ENCODE assay signal across 8 mouse cellular contexts in genomic region chr7:143706697-143707438, GRCm38 (mm10). TPM values are rescaled to one million over a fixed set of nuclear protein-coding genes. Genes with fewer than 3 reads are reported as not detected.
DNase-seq lines count a peak whose midpoint lies in the region; ATAC-seq lines count a peak whose summit lies in the region.

No protein-coding gene starts in this region.

- intact Hi-C loops in gastrocnemius, postnatal 36 days (cut with DNase I): loop anchor here (1.0 kb wide), 1 partner anchor 41 kb away; no protein-coding TSS in a partner anchor
- intact Hi-C loops in left cerebral cortex, postnatal 14 days (cut with DNase I): loop anchor here (2.0 to 5.0 kb wide), 2 partner anchors 42 to 55 kb away; no protein-coding TSS in a partner anchor

- DNase-seq in adrenal gland, adult 2 months: peak; percentile 90
- peak; percentile 95 for DNase-seq in embryo, embryonic 11 days
- peak; percentile 90 for DNase-seq in gastrocnemius, postnatal 36 days
- DNase-seq in left cerebral cortex, postnatal 14 days (ENCODE audit: low spot score in 2 of 2): peak; percentile 95 to 97
- peak; percentile 94 for DNase-seq in skeletal muscle tissue, adult 2 months (ENCODE audit: low read depth, low spot score)

- H3K27me3 ChIP-seq in intestine, embryonic 15.5 days (replicated peaks): no peaks in the 10 kb centered on the region
- no peaks in the 10 kb centered on the region for H3K27me3 ChIP-seq in midbrain, embryonic 12.5 days

- no peak overlapping the region for H3K9ac ChIP-seq in intestine, embryonic 15.5 days
- no peak overlapping the region for H3K9ac ChIP-seq in midbrain, embryonic 12.5 days (replicated peaks)

- ATAC-seq in intestine, embryonic 15.5 days: peak; percentile 82
- peak; percentile 82 for ATAC-seq in midbrain, embryonic 12.5 days (ENCODE audit: low FRiP score, low read depth)
- ATAC-seq in erythroid progenitor cell, adult 5-6 weeks (replicated peaks; ENCODE audit: low FRiP score, poor library complexity, severe bottlenecking): no peak

- no peak overlapping the region for H3K4me2 ChIP-seq in intestine, embryonic 15.5 days (replicated peaks)
- no peak overlapping the region for H3K4me2 ChIP-seq in midbrain, embryonic 12.5 days (replicated peaks)

- no peak overlapping the region for H3K27ac ChIP-seq in intestine, embryonic 15.5 days
- H3K27ac ChIP-seq in midbrain, embryonic 12.5 days (replicated peaks): no peak overlapping the region

- no peaks in the 10 kb centered on the region for H3K4me1 ChIP-seq in intestine, embryonic 15.5 days (replicated peaks)
- H3K4me1 ChIP-seq in midbrain, embryonic 12.5 days: no peaks in the 10 kb centered on the region

- no peaks in the 10 kb centered on the region for H3K9me3 ChIP-seq in intestine, embryonic 15.5 days
- H3K9me3 ChIP-seq in midbrain, embryonic 12.5 days: no peaks in the 10 kb centered on the region

- peaks cover 22% of the 10 kb centered on the region for H3K36me3 ChIP-seq in intestine, embryonic 15.5 days
- H3K36me3 ChIP-seq in midbrain, embryonic 12.5 days: peaks cover 13% of the 10 kb centered on the region; the same call in 1 of the 2 replicates

- H3K4me3 ChIP-seq in intestine, embryonic 15.5 days (replicated peaks): no peak overlapping the region
- no peak overlapping the region for H3K4me3 ChIP-seq in midbrain, embryonic 12.5 days

- WGBS in intestine, embryonic 15.5 days: 40% methylated on average over 7 of the region's 7 CpGs
- WGBS in midbrain, embryonic 12.5 days: 35% methylated on average over 7 of the region's 7 CpGs

RNA-seq across cellular contexts. Expression of gene Tnfrsf23, which starts 21.2 kb away (rescaled TPM):
- 1 to 10 TPM; 3.1 to 4.4 TPM for total RNA-seq in adrenal gland, adult 2 months (2021)
- 1.3 TPM in 2 replicates for polyA plus RNA-seq in adrenal gland, adult 2 months (2012; rRNA removed)
- 1 to 10 TPM; 2.7 to 3.3 TPM for total RNA-seq in gastrocnemius, postnatal 36 days (2021)
- polyA plus RNA-seq in intestine, embryonic 15.5 days (2015; fragmentation: Nextera tagmentation; extraction: Ambion mirVana): 0.69 and 1.2 TPM in 2 replicates
- 1 to 10 TPM in 1 of 2 experiments, under 1 TPM in 1; 0.92 to 1.0 TPM for total RNA-seq in left cerebral cortex, postnatal 14 days (2021)
- 0.57 and 0.60 TPM in 2 replicates for polyA plus RNA-seq in midbrain, embryonic 12.5 days (2016; fragmentation: Nextera tagmentation; extraction: Ambion mirVana)
- total RNA-seq in erythroid progenitor cell, adult 5-6 weeks (2015; ENCODE audit: low replicate concordance): 2.5 TPM in 1 of 2 replicates, not detected in the other
- 0.30 TPM in 1 of 2 replicates, not detected in the other for total RNA-seq in erythroid progenitor cell, adult 5-6 weeks (2017; ENCODE audit: low replicate concordance)

RNA-seq across cellular contexts. Expression of gene Osbpl5, which starts 49.9 kb away (rescaled TPM):
- 10 to 100 TPM; 25.8 to 47.4 TPM for total RNA-seq in adrenal gland, adult 2 months (2021)
- 28.1 and 28.2 TPM in 2 replicates for polyA plus RNA-seq in adrenal gland, adult 2 months (2012; rRNA removed)
- 10 to 100 TPM; 14.6 to 15.2 TPM for total RNA-seq in gastrocnemius, postnatal 36 days (2021)
- polyA plus RNA-seq in intestine, embryonic 15.5 days (2015; fragmentation: Nextera tagmentation; extraction: Ambion mirVana): 25.6 and 25.9 TPM in 2 replicates
- 10 to 100 TPM; 33.7 to 35.6 TPM for total RNA-seq in left cerebral cortex, postnatal 14 days (2021)
- 21.6 and 22.1 TPM in 2 replicates for polyA plus RNA-seq in midbrain, embryonic 12.5 days (2016; fragmentation: Nextera tagmentation; extraction: Ambion mirVana)
- total RNA-seq in erythroid progenitor cell, adult 5-6 weeks (2015; ENCODE audit: low replicate concordance): 2.1 TPM in 1 of 2 replicates, not detected in the other
- 0.68 and 2.1 TPM in 2 replicates for total RNA-seq in erythroid progenitor cell, adult 5-6 weeks (2017; ENCODE audit: low replicate concordance)

RNA-seq across cellular contexts. Expression of gene Tnfrsf22, which starts 57.4 kb away (rescaled TPM):
- total RNA-seq in adrenal gland, adult 2 months (2021): 1 to 10 TPM; 3.9 to 4.4 TPM
- polyA plus RNA-seq in adrenal gland, adult 2 months (2012; rRNA removed): 3.1 and 3.9 TPM in 2 replicates
- 1 to 10 TPM; 1.5 to 2.0 TPM for total RNA-seq in gastrocnemius, postnatal 36 days (2021)
- 6.1 and 6.9 TPM in 2 replicates for polyA plus RNA-seq in intestine, embryonic 15.5 days (2015; fragmentation: Nextera tagmentation; extraction: Ambion mirVana)
- 1 to 10 TPM; 2.7 to 2.8 TPM for total RNA-seq in left cerebral cortex, postnatal 14 days (2021)
- polyA plus RNA-seq in midbrain, embryonic 12.5 days (2016; fragmentation: Nextera tagmentation; extraction: Ambion mirVana): 5.9 and 7.6 TPM in 2 replicates
- 1.7 and 16.6 TPM in 2 replicates for total RNA-seq in erythroid progenitor cell, adult 5-6 weeks (2015; ENCODE audit: low replicate concordance)
- total RNA-seq in erythroid progenitor cell, adult 5-6 weeks (2017; ENCODE audit: low replicate concordance): not detected in 2 replicates

RNA-seq across cellular contexts. Expression of gene Mrgprg, which starts 59.9 kb away (rescaled TPM):
- 1 to 10 TPM; 1.1 to 2.9 TPM for total RNA-seq in adrenal gland, adult 2 months (2021)
- polyA plus RNA-seq in adrenal gland, adult 2 months (2012; rRNA removed): 1.5 and 3.7 TPM in 2 replicates
- not detected for total RNA-seq in gastrocnemius, postnatal 36 days (2021)
- not detected in 2 replicates for polyA plus RNA-seq in intestine, embryonic 15.5 days (2015; fragmentation: Nextera tagmentation; extraction: Ambion mirVana)
- total RNA-seq in left cerebral cortex, postnatal 14 days (2021): not detected
- not detected in 2 replicates for polyA plus RNA-seq in midbrain, embryonic 12.5 days (2016; fragmentation: Nextera tagmentation; extraction: Ambion mirVana)
- not detected in 2 replicates for total RNA-seq in erythroid progenitor cell, adult 5-6 weeks (2015; ENCODE audit: low replicate concordance)
- not detected in 2 replicates for total RNA-seq in erythroid progenitor cell, adult 5-6 weeks (2017; ENCODE audit: low replicate concordance)

Comparison
In these comparisons a context has a peak if more than half of its experiments do, and no peak if none do; other contexts are left out.
1. RNA of gene Osbpl5, which starts 49.9 kb away (total RNA-seq): 25.8 to 47.4 TPM in adrenal gland, adult 2 months, 33.7 to 35.6 TPM in left cerebral cortex, postnatal 14 days and 14.6 to 15.2 TPM in gastrocnemius, postnatal 36 days; 0.68 to 2.1 TPM in erythroid progenitor cell, adult 5-6 weeks; every median in the first group is over 4 times any median in the second.
2. Peak in every context shown above with its lines, with median percentiles within 50 percentile points of each other: DNase-seq.